Mouse (Mus musculus): ENCODE measurements around the gene Smap1. TPM values are rescaled to one million over a fixed set of nuclear protein-coding genes. Genes with fewer than 3 reads are reported as not detected.
"Not testable (repeated sequence)": the region's sequence is repeated elsewhere in the genome, so short reads cannot be mapped to it uniquely, and the experiment has no call there.

Smap1 gene
- polyA plus RNA-seq (2014; fragmentation: Nextera tagmentation; extraction: Ambion mirVana): 119 and 131 TPM in 2 replicates

DNA sequence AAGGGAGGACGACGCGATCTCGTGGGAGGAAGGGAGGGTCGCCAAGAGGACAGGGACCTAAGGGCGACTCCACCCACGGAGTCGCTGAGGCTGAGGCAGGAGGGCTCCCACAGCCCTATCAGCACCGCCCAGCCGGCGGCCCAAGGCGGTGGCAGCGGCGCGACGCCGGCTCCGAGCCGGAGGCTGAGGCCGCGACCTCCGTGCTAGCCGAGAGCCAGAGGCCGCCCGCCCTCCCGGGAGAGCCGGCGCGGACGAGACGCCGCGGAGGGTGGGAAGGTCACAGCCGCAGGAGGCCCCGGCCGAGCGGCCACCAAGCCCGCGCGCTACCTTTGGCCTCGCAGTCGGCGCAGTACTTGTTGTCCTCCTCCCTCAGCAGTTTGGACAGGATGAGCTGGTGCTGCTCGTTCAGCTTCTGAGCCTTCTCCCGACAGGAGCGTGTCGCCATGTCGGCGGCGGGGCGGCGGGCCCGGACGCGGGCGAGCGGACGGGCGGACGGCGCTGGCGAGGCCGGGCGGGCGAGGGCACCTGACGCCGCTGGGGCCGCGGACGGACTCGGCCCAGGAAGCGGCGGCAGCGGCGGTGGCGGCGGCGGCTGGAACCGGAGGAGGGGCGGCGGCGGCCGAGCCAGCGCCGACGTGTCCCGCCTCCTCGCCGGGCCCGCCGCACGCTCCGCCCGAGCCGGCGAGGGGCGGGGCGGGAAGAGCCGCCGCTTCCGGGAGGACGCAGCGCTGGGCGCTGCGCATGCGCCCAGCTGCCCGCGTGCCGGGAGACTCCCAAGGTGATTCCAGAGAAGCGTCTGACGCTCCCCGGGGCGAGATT is at the start of gene Smap1:
Smap1 (minus strand) TSS at position 607 of the 819 bp plus-strand sequence.
- Histone ChIP-seq H3K9me3 (ENCODE audit: control insufficient read depth, low read length) (no peaks in the 10 kb centered on the region; the same call in 1 of the 2 replicates), H3K27me3 (ENCODE audit: control insufficient read depth, insufficient read depth, low read length) (no peaks in the 10 kb centered on the region), H3K27ac (peak within 1 kb of the TSS; percentile 95), H3K4me1 (replicated peaks; ENCODE audit: control insufficient read depth, insufficient read depth, low read length) (peaks cover 27% of the 10 kb centered on the region), H3K36me3 (replicated peaks; ENCODE audit: control insufficient read depth, insufficient read depth) (no peaks in the 10 kb centered on the region), H3K4me3 (replicated peaks; ENCODE audit: low read length) (peak within 1 kb of the TSS; percentile 95), H3K9ac (peak within 1 kb of the TSS; percentile 94), H3K4me2 (replicated peaks) (peak within 1 kb of the TSS; percentile 61)
- under 1% methylated on average over 90 of the region's 113 CpGs for WGBS
- DNase-seq (ENCODE audit: low spot score) (peak; percentile 94), ATAC-seq (ENCODE audit: low FRiP score) (peak; percentile 94)

DNA sequence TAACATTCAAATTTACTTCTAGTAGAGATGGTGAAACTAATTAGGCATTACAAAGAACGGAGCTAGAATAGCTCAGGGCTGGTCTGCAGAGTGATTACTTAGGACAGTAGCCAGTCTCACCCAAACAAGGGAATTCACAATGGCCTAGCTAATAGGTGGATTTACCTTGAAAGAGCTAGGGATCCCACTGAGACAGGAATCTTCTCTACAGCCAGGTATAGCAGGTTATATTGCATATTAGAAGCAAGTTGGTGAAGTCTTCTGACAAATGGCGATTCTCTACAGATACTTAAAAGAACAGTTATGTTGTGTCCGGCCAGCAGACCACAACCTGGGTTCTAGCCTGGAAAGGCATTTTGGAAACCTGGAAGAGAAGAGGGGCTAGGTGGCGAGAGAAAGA is 49.0 kb upstream of the Smap1 start:
- not testable (repeated sequence) for DNase-seq (ENCODE audit: low spot score); ATAC-seq (ENCODE audit: low FRiP score); H3K27me3 ChIP-seq (ENCODE audit: control insufficient read depth, insufficient read depth, low read length); H3K36me3 ChIP-seq (replicated peaks; ENCODE audit: control insufficient read depth, insufficient read depth); H3K4me1 ChIP-seq (replicated peaks; ENCODE audit: control insufficient read depth, insufficient read depth, low read length); H3K9me3 ChIP-seq (ENCODE audit: control insufficient read depth, low read length); H3K27ac ChIP-seq; H3K4me3 ChIP-seq (replicated peaks; ENCODE audit: low read length); H3K9ac ChIP-seq; H3K4me2 ChIP-seq (replicated peaks)
- 85% methylated on average over 3 of the region's 4 CpGs for WGBS

DNA sequence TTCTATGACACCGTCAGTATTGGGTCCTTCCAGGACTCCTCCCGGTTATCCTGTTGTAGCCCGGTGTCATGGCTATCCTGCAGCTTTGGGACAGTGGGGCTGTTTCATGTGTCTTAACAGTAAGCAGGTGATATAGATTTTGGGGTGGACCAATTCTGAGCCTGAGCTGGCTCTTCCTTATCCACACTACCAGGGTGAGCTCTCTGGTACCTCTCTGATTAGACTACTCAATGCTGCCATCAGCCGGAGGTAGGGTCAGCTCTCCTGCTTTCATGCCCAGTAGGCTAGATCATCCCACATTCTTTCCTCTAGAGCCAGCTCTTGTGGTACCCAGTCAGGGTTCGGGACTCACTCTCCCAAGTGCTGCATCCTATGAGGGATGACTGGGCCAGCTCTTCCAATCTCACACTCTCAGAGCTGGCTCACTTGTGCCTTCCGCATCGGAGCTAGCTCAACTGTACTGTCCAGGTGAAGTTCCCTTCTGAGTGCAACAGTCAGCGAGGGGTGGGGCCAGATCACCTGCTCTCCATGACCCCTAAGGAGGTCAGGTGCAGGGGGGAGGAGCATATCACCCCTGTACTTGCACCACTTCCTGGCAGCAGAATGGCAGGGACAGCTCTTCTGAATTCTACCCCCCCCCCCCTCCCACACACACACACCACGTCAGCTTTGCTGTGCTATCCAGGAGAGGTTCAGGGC is 46.1 kb upstream of the Smap1 start:
- no peaks in the 10 kb centered on the region for H3K4me1 ChIP-seq (replicated peaks; ENCODE audit: control insufficient read depth, insufficient read depth, low read length)
- WGBS: 95% methylated on average over 9 of the region's 9 CpGs
- H3K4me3 ChIP-seq (replicated peaks; ENCODE audit: low read length): no peak overlapping the region
- no peak overlapping the region for H3K9ac ChIP-seq
- DNase-seq (ENCODE audit: low spot score) (no peak), ATAC-seq (ENCODE audit: low FRiP score) (no peak)
- H3K9me3 ChIP-seq (ENCODE audit: control insufficient read depth, low read length): no peaks in the 10 kb centered on the region
- H3K36me3 ChIP-seq (replicated peaks; ENCODE audit: control insufficient read depth, insufficient read depth): no peaks in the 10 kb centered on the region
- H3K4me2 ChIP-seq (replicated peaks): no peak overlapping the region
- H3K27me3 ChIP-seq (ENCODE audit: control insufficient read depth, insufficient read depth, low read length): no peaks in the 10 kb centered on the region
- H3K27ac ChIP-seq: no peak overlapping the region

DNA sequence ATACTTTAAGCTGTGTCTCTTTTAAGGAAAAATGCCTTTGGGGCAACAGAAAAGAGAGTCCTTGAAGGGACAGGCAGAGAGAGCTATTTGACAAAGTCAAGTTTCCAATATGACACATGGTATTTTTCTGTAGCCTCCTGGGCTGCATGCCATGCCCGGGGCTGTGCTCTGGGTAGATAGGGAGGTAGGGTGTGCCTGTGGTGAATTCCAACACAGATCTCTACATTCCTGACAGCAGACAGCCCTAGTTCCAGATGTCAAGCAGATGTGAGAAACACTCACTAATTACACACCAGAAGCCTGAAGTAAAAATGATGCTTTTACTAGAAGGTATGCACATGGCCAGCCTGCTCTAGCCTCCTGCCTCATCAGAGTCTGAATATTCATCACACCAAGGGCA is 44.1 kb upstream of the Smap1 start:
- Histone ChIP-seq H3K27me3 (ENCODE audit: control insufficient read depth, insufficient read depth, low read length) (no peaks in the 10 kb centered on the region), H3K9ac (no peak overlapping the region), H3K36me3 (replicated peaks; ENCODE audit: control insufficient read depth, insufficient read depth) (no peaks in the 10 kb centered on the region), H3K9me3 (ENCODE audit: control insufficient read depth, low read length) (no peaks in the 10 kb centered on the region), H3K27ac (no peak overlapping the region), H3K4me1 (replicated peaks; ENCODE audit: control insufficient read depth, insufficient read depth, low read length) (no peaks in the 10 kb centered on the region), H3K4me3 (replicated peaks; ENCODE audit: low read length) (no peak overlapping the region), H3K4me2 (replicated peaks) (no peak overlapping the region)
- DNase-seq (ENCODE audit: low spot score): no peak
- WGBS: 78% methylated on average over 1 of the region's 1 CpGs
- no peak for ATAC-seq (ENCODE audit: low FRiP score)

DNA sequence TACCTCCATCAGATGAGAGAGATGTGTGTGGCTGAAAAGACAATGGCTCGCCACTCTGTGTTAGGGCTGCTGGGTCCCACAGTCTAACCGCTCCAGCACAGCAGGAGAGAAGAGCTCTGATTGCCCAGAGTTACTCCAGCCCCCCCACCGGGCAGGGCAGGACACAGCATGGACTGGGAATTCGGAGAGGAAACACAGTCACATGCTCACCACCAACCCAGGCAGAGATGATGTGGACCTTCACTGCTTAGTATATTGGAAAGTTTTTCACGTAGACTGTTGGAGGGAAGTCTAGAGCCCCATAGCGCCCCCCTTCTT is 37.3 kb upstream of the Smap1 start:
- DNase-seq (ENCODE audit: low spot score): no peak

DNA sequence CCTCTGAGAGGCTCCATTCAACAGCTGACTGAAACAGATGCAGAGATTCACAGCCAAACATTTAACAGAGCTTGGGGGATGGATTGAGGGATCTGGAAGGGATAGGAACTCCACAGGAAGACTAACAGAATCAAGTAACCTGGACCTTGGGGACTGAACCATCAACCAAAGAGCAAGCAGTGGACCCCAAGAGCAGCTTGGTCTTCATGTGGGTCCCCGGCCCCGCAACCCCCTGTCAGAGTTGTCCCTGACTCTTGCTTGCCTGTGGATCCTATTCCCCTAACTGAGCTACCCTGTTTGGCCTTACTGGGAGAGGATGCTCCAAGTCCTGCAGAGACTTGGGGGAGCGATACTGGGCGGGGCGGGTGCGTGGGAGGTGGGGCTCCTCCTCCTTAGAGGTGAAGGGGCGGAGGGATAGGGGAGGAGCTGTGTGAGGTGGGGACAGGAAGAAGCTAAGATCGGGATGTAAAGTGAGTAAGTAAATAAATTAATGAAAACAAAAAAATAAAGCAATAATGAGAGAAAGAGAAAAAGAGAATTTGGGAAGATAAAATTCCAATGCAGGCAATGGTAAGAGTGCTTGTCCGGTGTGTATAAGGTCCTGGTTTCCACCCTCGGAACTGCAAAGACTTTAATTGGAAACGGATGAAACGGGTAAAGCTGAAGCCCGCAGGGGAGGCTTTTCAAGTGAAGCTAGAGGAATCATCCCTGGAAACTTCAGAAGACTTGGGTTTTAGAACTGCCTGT is 36.7 kb upstream of the Smap1 start:
- H3K4me3 ChIP-seq (replicated peaks; ENCODE audit: low read length): peak overlapping the region; percentile 4; the same call in 1 of the 2 replicates
- no peak overlapping the region for H3K27ac ChIP-seq
- H3K9ac ChIP-seq: no peak overlapping the region
- no peaks in the 10 kb centered on the region for H3K27me3 ChIP-seq (ENCODE audit: control insufficient read depth, insufficient read depth, low read length)
- no peak for ATAC-seq (ENCODE audit: low FRiP score)
- WGBS: 17% methylated on average over 13 of the region's 13 CpGs
- H3K9me3 ChIP-seq (ENCODE audit: control insufficient read depth, low read length): no peaks in the 10 kb centered on the region
- peak overlapping the region; percentile 38 for H3K4me2 ChIP-seq (replicated peaks)
- DNase-seq (ENCODE audit: low spot score): no peak
- H3K4me1 ChIP-seq (replicated peaks; ENCODE audit: control insufficient read depth, insufficient read depth, low read length): no peaks in the 10 kb centered on the region
- no peaks in the 10 kb centered on the region for H3K36me3 ChIP-seq (replicated peaks; ENCODE audit: control insufficient read depth, insufficient read depth)

More for the DNA sequence above, 37.3 kb upstream of the Smap1 start:
- Histone ChIP-seq H3K27me3 (ENCODE audit: control insufficient read depth, insufficient read depth, low read length) (no peaks in the 10 kb centered on the region), H3K9ac (no peak overlapping the region), H3K4me3 (replicated peaks; ENCODE audit: low read length) (peak overlapping the region; percentile 4; the same call in 1 of the 2 replicates), H3K27ac (no peak overlapping the region), H3K4me1 (replicated peaks; ENCODE audit: control insufficient read depth, insufficient read depth, low read length) (no peaks in the 10 kb centered on the region), H3K4me2 (replicated peaks) (peak overlapping the region; percentile 38), H3K36me3 (replicated peaks; ENCODE audit: control insufficient read depth, insufficient read depth) (no peaks in the 10 kb centered on the region), H3K9me3 (ENCODE audit: control insufficient read depth, low read length) (no peaks in the 10 kb centered on the region)
- no peak for ATAC-seq (ENCODE audit: low FRiP score)
- 12% methylated on average over 6 of the region's 6 CpGs for WGBS

DNA sequence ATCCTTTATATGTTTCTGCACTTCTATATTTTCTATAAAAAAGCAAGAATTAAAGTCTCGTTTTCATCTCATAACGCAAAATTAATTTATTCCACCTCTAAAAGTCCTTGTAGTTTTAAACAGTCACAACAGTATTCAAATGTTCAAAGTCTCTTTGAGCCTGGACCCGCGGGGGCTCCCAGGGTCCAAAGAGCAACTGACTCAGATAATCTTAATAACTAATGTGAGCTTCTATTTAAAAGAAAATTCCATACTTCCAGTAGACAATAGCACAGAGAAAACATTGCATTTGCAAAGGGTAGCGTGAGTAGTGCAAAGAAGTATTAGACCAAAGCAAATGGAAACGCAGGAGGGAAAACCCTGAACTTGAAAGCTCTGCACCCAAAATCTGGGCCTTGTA is 36.0 kb upstream of the Smap1 start:
- no peak overlapping the region for H3K4me3 ChIP-seq (replicated peaks; ENCODE audit: low read length)
- WGBS: 90% methylated on average over 6 of the region's 6 CpGs
- no peak overlapping the region for H3K27ac ChIP-seq
- ATAC-seq (ENCODE audit: low FRiP score) (no peak), DNase-seq (ENCODE audit: low spot score) (no peak)
- H3K4me2 ChIP-seq (replicated peaks): no peak overlapping the region
- H3K9ac ChIP-seq: no peak overlapping the region
- H3K36me3 ChIP-seq (replicated peaks; ENCODE audit: control insufficient read depth, insufficient read depth): no peaks in the 10 kb centered on the region
- no peaks in the 10 kb centered on the region for H3K9me3 ChIP-seq (ENCODE audit: control insufficient read depth, low read length)
- H3K27me3 ChIP-seq (ENCODE audit: control insufficient read depth, insufficient read depth, low read length): no peaks in the 10 kb centered on the region
- no peaks in the 10 kb centered on the region for H3K4me1 ChIP-seq (replicated peaks; ENCODE audit: control insufficient read depth, insufficient read depth, low read length)

DNA sequence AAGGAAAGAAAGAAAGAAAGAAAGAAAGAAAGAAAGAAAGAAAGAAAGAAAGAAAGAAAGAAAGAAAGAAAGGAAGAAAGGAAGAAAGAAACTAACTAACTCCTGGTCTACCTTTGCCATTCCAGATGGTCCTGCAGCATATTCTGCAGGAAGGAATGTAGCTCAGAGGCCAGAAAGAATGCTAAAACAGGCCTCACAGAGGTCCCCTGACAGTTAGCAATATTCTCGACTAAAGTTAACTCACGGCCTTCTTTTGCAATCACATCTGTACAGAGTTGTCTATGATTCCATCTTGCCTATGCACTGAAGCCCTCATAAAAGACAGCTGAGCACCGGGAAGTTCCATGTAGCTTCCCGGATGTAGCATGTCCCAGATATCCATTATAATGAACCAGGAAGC is 33.4 kb upstream of the Smap1 start:
- H3K9me3 ChIP-seq (ENCODE audit: control insufficient read depth, low read length): no peaks in the 10 kb centered on the region
- 96% methylated on average over 4 of the region's 4 CpGs for WGBS
- DNase-seq (ENCODE audit: low spot score): no peak

DNA sequence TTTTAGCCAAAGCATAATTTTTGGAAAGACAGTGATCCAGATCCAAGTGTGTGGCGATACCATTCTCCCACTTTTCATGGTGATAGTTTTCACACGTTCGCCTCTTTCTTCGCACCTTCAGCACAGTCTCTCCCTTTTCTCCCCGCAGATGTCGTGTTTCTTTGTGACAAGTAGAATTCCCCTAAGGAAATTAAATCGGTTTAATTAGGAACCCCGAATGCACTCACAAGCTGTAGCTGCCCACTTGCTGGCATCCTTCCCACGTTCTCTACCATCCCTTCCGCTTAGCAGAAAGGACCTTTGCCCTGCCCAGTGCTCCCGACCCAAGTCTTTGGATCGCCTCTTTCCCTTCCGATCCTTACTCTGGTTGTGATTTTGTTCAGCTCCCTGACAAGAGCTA is 31.8 kb upstream of the Smap1 start:
- WGBS: 82% methylated on average over 13 of the region's 13 CpGs
- no peak overlapping the region for H3K4me2 ChIP-seq (replicated peaks)
- H3K27me3 ChIP-seq (ENCODE audit: control insufficient read depth, insufficient read depth, low read length): no peaks in the 10 kb centered on the region
- no peaks in the 10 kb centered on the region for H3K4me1 ChIP-seq (replicated peaks; ENCODE audit: control insufficient read depth, insufficient read depth, low read length)
- H3K36me3 ChIP-seq (replicated peaks; ENCODE audit: control insufficient read depth, insufficient read depth): no peaks in the 10 kb centered on the region
- no peak overlapping the region for H3K27ac ChIP-seq
- no peaks in the 10 kb centered on the region for H3K9me3 ChIP-seq (ENCODE audit: control insufficient read depth, low read length)
- no peak for ATAC-seq (ENCODE audit: low FRiP score)
- H3K9ac ChIP-seq: no peak overlapping the region
- H3K4me3 ChIP-seq (replicated peaks; ENCODE audit: low read length): no peak overlapping the region
- DNase-seq (ENCODE audit: low spot score): no peak

More for the DNA sequence above, 33.4 kb upstream of the Smap1 start:
- Histone ChIP-seq H3K9ac (no peak overlapping the region), H3K4me3 (replicated peaks; ENCODE audit: low read length) (no peak overlapping the region), H3K4me2 (replicated peaks) (no peak overlapping the region), H3K4me1 (replicated peaks; ENCODE audit: control insufficient read depth, insufficient read depth, low read length) (no peaks in the 10 kb centered on the region), H3K27me3 (ENCODE audit: control insufficient read depth, insufficient read depth, low read length) (no peaks in the 10 kb centered on the region), H3K36me3 (replicated peaks; ENCODE audit: control insufficient read depth, insufficient read depth) (no peaks in the 10 kb centered on the region), H3K27ac (no peak overlapping the region)
- ATAC-seq (ENCODE audit: low FRiP score): no peak

Data from hindbrain, embryonic 14.5 days (tissue).